ENCODE assay signal across 8 mouse cellular contexts in the genomic region with DNA sequence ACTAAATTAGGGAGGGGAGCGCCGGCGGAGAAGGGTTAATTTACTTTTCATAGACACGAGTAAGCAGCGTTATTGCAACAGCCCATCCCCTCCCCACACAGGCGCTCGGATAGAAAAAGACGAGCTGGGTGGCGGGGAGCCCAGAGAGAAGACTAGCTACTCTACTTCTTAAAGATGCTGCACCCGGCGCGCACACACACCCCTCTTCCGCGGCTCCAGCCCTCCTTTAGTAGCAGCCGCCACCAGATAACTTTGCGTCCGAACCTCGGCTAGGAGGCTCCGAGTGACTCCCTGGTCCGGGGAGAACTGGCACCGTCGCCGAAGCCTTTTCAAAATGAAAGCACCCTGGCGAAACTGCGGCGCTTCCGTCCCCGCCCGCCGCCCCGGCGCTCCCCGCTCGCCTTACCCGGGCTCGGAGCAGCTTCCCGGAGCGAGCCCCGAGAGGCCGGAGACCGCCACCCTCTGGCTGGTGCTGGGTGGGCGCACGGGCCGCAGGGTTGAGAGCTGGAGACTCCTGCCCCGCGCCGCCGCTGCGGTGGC. TPM values are rescaled to one million over a fixed set of nuclear protein-coding genes. Genes with fewer than 3 reads are reported as not detected.
DNase-seq lines count a peak whose midpoint lies in the region; ATAC-seq and TF ChIP-seq lines count a peak whose summit lies in the region.

No protein-coding gene starts in this region.

- H3K27ac ChIP-seq in cortical plate, adult 2 months (ENCODE audit: insufficient read depth, low read length) = 0 out of 2 replicates have a peak overlapping the region, but pooled peaks have one; percentile 50
- no peak overlapping the region for H3K27ac ChIP-seq in kidney, embryonic 14.5 days (ENCODE audit: low read depth, low read length)
- peak overlapping the region; percentile 51 for H3K27ac ChIP-seq in lung, postnatal 0 days (ENCODE audit: low read length)

- peak; percentile 56 for ATAC-seq in kidney, embryonic 14.5 days (ENCODE audit: low FRiP score, low TSS enrichment)
- peak; percentile 58 for ATAC-seq in lung, postnatal 0 days

- under 1% methylated on average over 45 of the region's 49 CpGs for WGBS in kidney, embryonic 14.5 days
- under 1% methylated on average over 47 of the region's 49 CpGs for WGBS in lung, postnatal 0 days

- no peaks in the 10 kb centered on the region for H3K36me3 ChIP-seq in kidney, embryonic 14.5 days (ENCODE audit: control insufficient read depth, insufficient read depth, low read length)
- no peaks in the 10 kb centered on the region for H3K36me3 ChIP-seq in lung, postnatal 0 days (ENCODE audit: insufficient read depth, low read length)

- DNase-seq in ovary, postnatal 10 days (ENCODE audit: low spot score) = peak; percentile 36
- DNase-seq in ovary, adult 18-20 months (ENCODE audit: low spot score) = no peak
- DNase-seq in heart, adult 8-10 months (ENCODE audit: low spot score) = peak; percentile 34
- DNase-seq in lung, postnatal 0 days (ENCODE audit: low spot score) = peak; percentile 40
- DNase-seq in ovary, postnatal 14 days (ENCODE audit: low spot score) = peak; percentile 30
- peak; percentile 50 for DNase-seq in urinary bladder, postnatal 14 days (ENCODE audit: low spot score)

- peaks cover 79% of the 10 kb centered on the region for H3K27me3 ChIP-seq in kidney, embryonic 14.5 days (ENCODE audit: control insufficient read depth, insufficient read depth, low read length)
- peaks cover 53% of the 10 kb centered on the region for H3K27me3 ChIP-seq in lung, postnatal 0 days (replicated peaks; ENCODE audit: insufficient read depth, low read length)

- peak overlapping the region; percentile 52 for H3K4me3 ChIP-seq in cortical plate, adult 2 months (ENCODE audit: insufficient read depth, low read length)
- peak overlapping the region; percentile 57 for H3K4me3 ChIP-seq in kidney, embryonic 14.5 days (ENCODE audit: low read length)
- H3K4me3 ChIP-seq in lung, postnatal 0 days (ENCODE audit: low read depth, low read length) = peak overlapping the region; percentile 70

- TF ChIP-seq EP300 in lung, postnatal 0 days (IDR thresholded peaks at IDR 0.05) = no peak

- TF ChIP-seq CTCF in cortical plate, adult 2 months (IDR thresholded peaks at IDR 0.05; ENCODE audit: extremely low read depth, insufficient read depth, low read length) = no peak
- peak; percentile 46 for TF ChIP-seq CTCF in lung, postnatal 0 days (IDR thresholded peaks at IDR 0.05)

- no peaks in the 10 kb centered on the region for H3K9me3 ChIP-seq in kidney, embryonic 14.5 days (ENCODE audit: control insufficient read depth, low read length)
- no peaks in the 10 kb centered on the region for H3K9me3 ChIP-seq in lung, postnatal 0 days (ENCODE audit: low read length)

- H3K9ac ChIP-seq in kidney, embryonic 14.5 days (ENCODE audit: low read depth, low read length) = peak overlapping the region; percentile 60
- H3K9ac ChIP-seq in lung, postnatal 0 days (replicated peaks; ENCODE audit: low read depth) = peak overlapping the region; percentile 32

- no peak for TF ChIP-seq POLR2A in cortical plate, adult 2 months (IDR thresholded peaks at IDR 0.05; ENCODE audit: extremely low read depth, insufficient read depth, low read length)

- H3K4me2 ChIP-seq in kidney, embryonic 14.5 days (replicated peaks; ENCODE audit: low read depth, low read length) = peak overlapping the region; percentile 99
- H3K4me2 ChIP-seq in lung, postnatal 0 days (replicated peaks; ENCODE audit: low read depth, low read length) = peak overlapping the region; percentile 97

- H3K4me1 ChIP-seq in cortical plate, adult 2 months (ENCODE audit: control insufficient read depth, insufficient read depth, low read length) = no peaks in the 10 kb centered on the region
- peaks cover 22% of the 10 kb centered on the region for H3K4me1 ChIP-seq in kidney, embryonic 14.5 days (ENCODE audit: control insufficient read depth, insufficient read depth, low read length)
- peaks cover 9% of the 10 kb centered on the region for H3K4me1 ChIP-seq in lung, postnatal 0 days (ENCODE audit: insufficient read depth, low read depth, low read length)

RNA-seq across cellular contexts. Expression of a gene that starts 0.7 kb away (rescaled TPM):
- polyA plus RNA-seq in cortical plate, adult 2 months (2012; rRNA removed) = 51.7 and 54.1 TPM in 2 replicates
- total RNA-seq in heart, adult 8-10 months (2022) = 10 to 100 TPM in 3 of 4 experiments, 1 to 10 TPM in 1; 8.3 to 16.7 (median 13.7) TPM
- 3.2 and 4.3 TPM in 2 replicates for polyA plus RNA-seq in kidney, embryonic 14.5 days (2014; fragmentation: Nextera tagmentation; extraction: Ambion mirVana)
- 1.2 and 1.4 TPM in 2 replicates for polyA plus RNA-seq in lung, postnatal 0 days (2015; fragmentation: Nextera tagmentation; extraction: Ambion mirVana)
